Mouse (Mus musculus): Measurements from ENCODE around the gene Rnd2. TPM values are rescaled to one million over a fixed set of nuclear protein-coding genes. Genes with fewer than 3 reads are reported as not detected.
"Not testable (repeated sequence)": the region's sequence is repeated elsewhere in the genome, so short reads cannot be mapped to it uniquely, and the experiment has no call there.

Rnd2 gene
- total and polyA plus RNA-seq, 2 experiments from 2014 or later, result 5.1 to 6.1 TPM

DNA sequence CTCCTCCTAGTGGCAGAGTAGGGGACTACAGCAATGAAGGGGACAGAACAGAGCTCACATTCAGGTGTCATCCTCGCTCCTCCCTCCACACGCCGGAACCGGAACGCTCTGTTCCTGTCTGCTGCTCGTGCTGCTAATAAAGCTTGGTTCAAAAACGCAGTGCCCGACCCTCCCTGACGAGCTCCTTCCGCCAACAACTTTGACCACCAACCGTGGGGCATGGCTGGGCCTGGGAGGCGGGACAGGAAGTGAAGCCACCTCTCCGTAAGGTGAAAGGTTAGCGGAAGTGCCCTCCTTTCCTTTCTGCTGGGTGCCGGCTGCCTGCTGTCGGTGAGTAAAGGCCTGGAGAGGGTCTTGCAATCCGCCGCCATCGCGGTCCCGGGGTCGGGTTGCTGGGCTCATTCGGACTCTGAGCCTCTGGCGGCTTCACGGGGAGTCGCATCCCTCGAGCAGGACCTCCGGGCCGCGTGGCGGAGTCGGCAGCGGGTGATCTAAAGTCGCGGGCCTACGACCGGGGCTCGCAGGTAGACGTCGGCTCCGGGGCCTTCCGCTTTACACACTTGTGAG is 22.6 kb upstream of the Rnd2 start, which contains the start of gene Rpl27:
Gene Rpl27, plus strand, starts transcription at position 172 of the 567 bp plus-strand sequence.
- under 1% methylated on average over 42 of the region's 42 CpGs for WGBS
- peak; percentile 98 for ATAC-seq (ENCODE audit: insufficient read depth, low read depth)
- H3K9ac ChIP-seq (replicated peaks; ENCODE audit: low read depth, low read length), result peak within 1 kb of the TSS; percentile 95

DNA sequence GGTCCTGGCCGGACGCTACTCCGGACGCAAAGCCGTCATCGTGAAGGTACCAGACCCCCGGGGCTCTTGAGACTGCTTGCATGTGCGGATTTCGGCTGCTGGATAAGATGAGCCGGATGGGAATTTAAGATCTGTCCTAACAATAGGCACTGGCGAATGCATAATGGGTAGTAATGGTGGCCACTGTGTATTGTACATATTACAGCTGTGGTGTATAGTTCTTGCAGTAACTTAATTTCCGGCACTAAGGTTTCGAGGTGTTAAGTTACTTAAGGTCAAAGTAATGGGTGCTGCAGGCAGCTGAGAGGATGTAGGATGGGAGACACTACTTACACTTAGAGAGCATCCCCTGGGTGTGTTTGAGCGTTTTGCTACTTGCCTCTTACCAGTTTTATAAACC is 22.0 kb upstream of the Rnd2 start:
- H3K4me1 ChIP-seq (ENCODE audit: control insufficient read depth, insufficient read depth), result no peaks in the 10 kb centered on the region
- H3K4me3 ChIP-seq (ENCODE audit: low read depth, low read length), result peak overlapping the region; percentile 84
- no peak for TF ChIP-seq EP300 (IDR thresholded peaks at IDR 0.05; ENCODE audit: low read depth)
- H3K9ac ChIP-seq (replicated peaks; ENCODE audit: low read depth, low read length), result peak overlapping the region; percentile 95
- H3K9me3 ChIP-seq (replicated peaks; ENCODE audit: control insufficient read depth, low read length), result no peaks in the 10 kb centered on the region
- under 1% methylated on average over 14 of the region's 14 CpGs for WGBS
- H3K36me3 ChIP-seq (replicated peaks; ENCODE audit: control insufficient read depth, insufficient read depth, low read length), result peaks cover 22% of the 10 kb centered on the region
- DNase-seq (ENCODE audit: low spot score), result no peak
- H3K27ac ChIP-seq (ENCODE audit: low read depth), result peak overlapping the region; percentile 91
- 0 out of 2 replicates have a peak, but pooled peaks have one; percentile 0 for ATAC-seq (ENCODE audit: insufficient read depth, low read depth)
- no peaks in the 10 kb centered on the region for H3K27me3 ChIP-seq (ENCODE audit: control insufficient read depth, insufficient read depth, low read length)
- peak overlapping the region; percentile 71 for H3K4me2 ChIP-seq (ENCODE audit: low read depth, low read length)

More for the DNA sequence above, 22.6 kb upstream of the Rnd2 start, which contains the start of gene Rpl27:
- H3K36me3 ChIP-seq (replicated peaks; ENCODE audit: control insufficient read depth, insufficient read depth, low read length), result peaks cover 22% of the 10 kb centered on the region
- no peaks in the 10 kb centered on the region for H3K27me3 ChIP-seq (ENCODE audit: control insufficient read depth, insufficient read depth, low read length)
- DNase-seq (ENCODE audit: low spot score), result peak; percentile 100
- H3K9me3 ChIP-seq (replicated peaks; ENCODE audit: control insufficient read depth, low read length), result no peaks in the 10 kb centered on the region
- peak within 1 kb of the TSS; percentile 84 for H3K4me3 ChIP-seq (ENCODE audit: low read depth, low read length)
- peak within 1 kb of the TSS; percentile 91 for H3K27ac ChIP-seq (ENCODE audit: low read depth)
- TF ChIP-seq CTCF (IDR thresholded peaks at IDR 0.05; ENCODE audit: low read depth) (peak; percentile 89), EP300 (IDR thresholded peaks at IDR 0.05; ENCODE audit: low read depth) (peak; percentile 96)
- H3K4me2 ChIP-seq (ENCODE audit: low read depth, low read length), result peak within 1 kb of the TSS; percentile 71
- no peaks in the 10 kb centered on the region for H3K4me1 ChIP-seq (ENCODE audit: control insufficient read depth, insufficient read depth)

DNA sequence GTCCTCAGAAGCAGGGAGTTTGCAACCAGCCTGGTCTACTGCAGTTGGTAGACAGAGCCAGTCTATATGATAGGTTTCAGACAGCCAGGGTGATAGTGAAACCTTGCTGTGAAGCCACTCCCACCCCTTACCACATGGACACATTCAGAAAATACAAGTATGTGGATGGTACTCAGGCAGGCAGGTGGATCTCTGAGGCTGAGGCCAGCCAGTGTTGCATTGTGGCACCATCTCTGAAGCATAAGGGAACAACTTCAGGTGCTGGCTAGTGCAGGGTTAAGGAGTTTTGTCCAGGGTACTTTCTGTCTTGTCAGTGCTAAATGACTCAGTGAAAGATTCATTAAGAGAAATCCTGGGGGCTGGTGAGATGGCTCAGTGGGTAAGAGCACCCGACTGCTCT is 18.5 kb upstream of the Rnd2 start:
- 87% methylated on average over 1 of the region's 1 CpGs for WGBS
- H3K4me3 ChIP-seq (ENCODE audit: low read depth, low read length), result no peak overlapping the region
- no peak overlapping the region for H3K4me2 ChIP-seq (ENCODE audit: low read depth, low read length)
- H3K36me3 ChIP-seq (replicated peaks; ENCODE audit: control insufficient read depth, insufficient read depth, low read length), result peaks cover 22% of the 10 kb centered on the region
- H3K27ac ChIP-seq (ENCODE audit: low read depth), result no peak overlapping the region
- DNase-seq (ENCODE audit: low spot score), result no peak
- TF ChIP-seq CTCF (IDR thresholded peaks at IDR 0.05; ENCODE audit: low read depth) (no peak), EP300 (IDR thresholded peaks at IDR 0.05; ENCODE audit: low read depth) (no peak)
- H3K9me3 ChIP-seq (replicated peaks; ENCODE audit: control insufficient read depth, low read length), result no peaks in the 10 kb centered on the region
- peaks cover 5% of the 10 kb centered on the region for H3K4me1 ChIP-seq (ENCODE audit: control insufficient read depth, insufficient read depth)
- no peak overlapping the region for H3K9ac ChIP-seq (replicated peaks; ENCODE audit: low read depth, low read length)
- ATAC-seq (ENCODE audit: insufficient read depth, low read depth), result no peak
- H3K27me3 ChIP-seq (ENCODE audit: control insufficient read depth, insufficient read depth, low read length), result no peaks in the 10 kb centered on the region

DNA sequence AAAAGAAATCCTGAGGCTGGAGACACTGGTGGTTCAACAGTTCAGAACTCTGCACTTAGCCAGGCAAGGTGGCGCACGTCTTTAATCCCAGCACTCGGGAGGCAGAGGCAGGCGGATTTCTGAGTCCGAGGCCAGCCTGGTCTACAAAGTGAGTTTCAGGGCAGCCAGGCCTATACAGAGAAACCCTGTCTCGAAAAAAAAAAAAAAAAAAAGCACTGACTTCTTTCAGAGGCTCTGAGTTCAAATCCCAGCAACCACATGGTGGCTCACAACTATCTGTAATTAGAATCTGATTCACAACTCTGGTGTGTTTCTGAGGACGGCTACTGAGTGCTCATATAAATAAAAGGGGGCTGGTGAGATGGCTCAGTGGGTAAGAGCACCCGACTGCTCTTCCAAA is 17.9 kb upstream of the Rnd2 start:
- not testable (repeated sequence) for H3K9ac ChIP-seq (replicated peaks; ENCODE audit: low read depth, low read length); ATAC-seq (ENCODE audit: insufficient read depth, low read depth); H3K27me3 ChIP-seq (ENCODE audit: control insufficient read depth, insufficient read depth, low read length); DNase-seq (ENCODE audit: low spot score); H3K4me2 ChIP-seq (ENCODE audit: low read depth, low read length); H3K4me1 ChIP-seq (ENCODE audit: control insufficient read depth, insufficient read depth); H3K4me3 ChIP-seq (ENCODE audit: low read depth, low read length); H3K27ac ChIP-seq (ENCODE audit: low read depth); H3K9me3 ChIP-seq (replicated peaks; ENCODE audit: control insufficient read depth, low read length)
- H3K36me3 ChIP-seq (replicated peaks; ENCODE audit: control insufficient read depth, insufficient read depth, low read length), result peaks cover 22% of the 10 kb centered on the region
- WGBS, result 91% methylated on average over 8 of the region's 8 CpGs

DNA sequence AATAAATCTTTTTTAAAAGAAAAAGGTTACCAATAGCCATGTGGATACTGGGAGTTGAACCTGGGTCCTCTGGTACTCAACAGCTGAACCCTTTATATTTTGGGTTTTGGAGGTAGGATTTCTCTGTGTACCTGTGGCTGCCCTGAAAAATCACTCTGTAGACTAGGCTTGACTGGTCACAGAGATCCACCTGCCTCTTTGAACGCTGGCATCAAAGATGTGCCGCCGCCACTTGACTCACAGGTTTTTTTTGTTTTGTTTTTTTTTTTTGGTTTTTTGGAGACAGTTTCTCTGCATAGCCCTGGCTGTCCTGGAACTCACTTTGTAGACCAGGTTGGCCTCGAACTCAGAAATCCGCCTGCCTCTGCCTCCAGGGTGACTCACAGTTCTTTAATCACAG is 17.0 kb upstream of the Rnd2 start:
- no peak for TF ChIP-seq EP300 (IDR thresholded peaks at IDR 0.05; ENCODE audit: low read depth)
- TF ChIP-seq CTCF (IDR thresholded peaks at IDR 0.05; ENCODE audit: low read depth), result no peak
- Histone ChIP-seq H3K4me1 (ENCODE audit: control insufficient read depth, insufficient read depth) (peaks cover 13% of the 10 kb centered on the region), H3K9ac (replicated peaks; ENCODE audit: low read depth, low read length) (no peak overlapping the region; the same call in 1 of the 2 replicates), H3K27ac (ENCODE audit: low read depth) (peak overlapping the region; percentile 92), H3K4me2 (ENCODE audit: low read depth, low read length) (peak overlapping the region; percentile 68), H3K27me3 (ENCODE audit: control insufficient read depth, insufficient read depth, low read length) (no peaks in the 10 kb centered on the region), H3K36me3 (replicated peaks; ENCODE audit: control insufficient read depth, insufficient read depth, low read length) (peaks cover 22% of the 10 kb centered on the region), H3K9me3 (replicated peaks; ENCODE audit: control insufficient read depth, low read length) (no peaks in the 10 kb centered on the region), H3K4me3 (ENCODE audit: low read depth, low read length) (peak overlapping the region; percentile 78)
- DNase-seq (ENCODE audit: low spot score) (no peak), ATAC-seq (ENCODE audit: insufficient read depth, low read depth) (no peak)
- 85% methylated on average over 5 of the region's 5 CpGs for WGBS

DNA sequence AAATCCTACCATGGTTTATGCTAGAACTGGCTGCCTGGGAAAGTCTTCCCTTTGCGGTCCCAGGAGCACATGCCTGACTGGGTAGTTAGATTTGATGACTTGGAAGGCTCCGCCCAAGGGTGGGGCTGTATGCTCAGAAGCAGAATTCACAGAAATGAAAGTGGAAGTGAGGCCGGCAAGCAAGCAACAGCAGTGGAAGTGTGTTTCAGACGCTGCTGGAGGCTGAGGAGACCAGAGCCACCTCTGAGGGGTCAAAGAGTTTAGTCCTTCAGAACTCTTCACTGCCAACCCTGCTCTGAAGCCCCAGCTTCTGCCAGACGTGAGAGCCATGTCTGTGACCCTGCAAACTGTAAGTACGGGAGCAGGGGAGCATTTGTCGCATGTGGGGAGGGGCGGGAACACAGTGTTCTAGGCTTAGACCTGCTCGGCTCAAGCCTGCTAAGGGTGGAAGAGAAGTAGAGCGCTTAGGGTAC is 16.5 kb upstream of the Rnd2 start, which contains the start of gene Ifi35:
Gene Ifi35, plus strand, starts transcription at position 134 of the 473 bp plus-strand sequence.
- Histone ChIP-seq H3K4me2 (ENCODE audit: low read depth, low read length) (peak within 1 kb of the TSS; percentile 68), H3K36me3 (replicated peaks; ENCODE audit: control insufficient read depth, insufficient read depth, low read length) (peaks cover 22% of the 10 kb centered on the region), H3K9ac (replicated peaks; ENCODE audit: low read depth, low read length) (peak within 1 kb of the TSS; percentile 72), H3K9me3 (replicated peaks; ENCODE audit: control insufficient read depth, low read length) (no peaks in the 10 kb centered on the region), H3K4me1 (ENCODE audit: control insufficient read depth, insufficient read depth) (peaks cover 15% of the 10 kb centered on the region), H3K27ac (ENCODE audit: low read depth) (peak within 1 kb of the TSS; percentile 92), H3K4me3 (ENCODE audit: low read depth, low read length) (peak within 1 kb of the TSS; percentile 78), H3K27me3 (ENCODE audit: control insufficient read depth, insufficient read depth, low read length) (no peaks in the 10 kb centered on the region)
- peak; percentile 89 for DNase-seq (ENCODE audit: low spot score)
- peak; percentile 78 for ATAC-seq (ENCODE audit: insufficient read depth, low read depth)
- WGBS, result 9% methylated on average over 10 of the region's 10 CpGs
- TF ChIP-seq CTCF (IDR thresholded peaks at IDR 0.05; ENCODE audit: low read depth) (no peak), EP300 (IDR thresholded peaks at IDR 0.05; ENCODE audit: low read depth) (no peak)
